Mouse (Mus musculus) thymus, adult 18-20 months (tissue): Measurements from ENCODE around the gene Tmem89.
A peak's percentile ranks its signal among the peaks of the same experiment; 100 is the strongest.

Experiments used
- DNase-seq, 2 experiments: peaks; one replicate each; pipeline ENCODE4 v3.0.0; 2022; ENCODE audit warnings: mixed read lengths in 2 of 2

The Tmem89 gene

DNA sequence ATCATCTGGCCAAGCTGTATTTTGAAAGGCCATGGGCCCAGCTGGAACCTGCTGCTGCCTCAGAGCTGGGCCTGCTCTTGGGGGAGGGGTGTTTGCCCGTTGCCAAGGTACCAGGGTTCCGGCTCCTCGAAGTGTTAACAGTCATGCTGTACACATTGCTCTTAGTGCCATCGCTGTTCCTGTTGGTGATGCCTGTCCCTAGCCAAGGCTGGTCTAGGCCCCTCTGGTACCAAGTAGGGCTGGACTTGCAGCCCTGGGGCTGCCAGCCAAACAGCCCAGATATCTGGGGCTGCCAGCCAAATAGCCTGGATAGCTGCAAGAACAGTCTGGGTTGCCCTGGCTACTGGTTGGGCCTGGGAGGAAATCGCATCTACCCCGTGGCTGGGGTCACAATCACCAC lies at the start of gene Tmem89:
Gene Tmem89, plus strand, starts transcription at position 129 of the 400 bp plus-strand sequence.
- no peak for DNase-seq

DNA sequence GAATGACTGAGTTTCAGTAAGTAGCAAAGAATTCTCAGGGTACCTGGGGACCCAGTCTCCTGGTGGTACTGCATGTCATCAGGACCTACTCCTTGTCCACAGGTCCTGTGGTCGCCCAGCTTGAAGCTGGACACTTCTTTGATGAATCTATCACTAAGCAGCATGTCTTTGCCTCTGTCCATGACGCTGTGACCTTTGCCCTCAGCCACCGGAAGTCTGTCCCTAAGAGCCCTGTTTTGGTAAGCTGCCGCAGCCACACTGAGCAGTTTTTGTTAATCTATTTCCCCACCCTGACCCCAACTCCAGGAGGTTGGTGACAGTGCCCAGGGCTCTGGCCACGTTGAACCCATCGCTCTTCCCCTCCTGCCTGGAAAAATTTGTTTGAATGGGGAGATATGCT lies 2.1 kb upstream of the Tmem89 start:
- no peak for DNase-seq

DNA sequence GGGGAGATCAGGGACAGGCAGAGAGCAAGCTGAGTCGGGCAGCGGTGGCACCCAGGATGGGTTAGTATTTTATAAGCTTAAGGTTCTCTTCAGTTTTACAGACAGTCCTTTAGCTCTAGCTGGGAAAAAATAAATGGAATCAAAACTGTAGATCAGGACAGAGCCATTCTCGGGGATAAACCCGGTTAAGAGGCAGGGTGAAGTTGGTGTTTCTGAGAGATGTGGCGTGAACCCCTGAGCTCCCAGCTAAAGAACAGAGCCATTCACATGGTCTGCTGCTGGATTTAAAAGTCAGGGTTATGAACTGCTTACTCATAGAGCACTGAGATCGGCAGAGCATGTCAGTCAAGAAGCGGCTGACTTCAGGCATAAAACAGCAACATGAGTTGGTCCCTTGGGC lies 1.3 kb upstream of the Tmem89 start:
- DNase-seq = no peak

DNA sequence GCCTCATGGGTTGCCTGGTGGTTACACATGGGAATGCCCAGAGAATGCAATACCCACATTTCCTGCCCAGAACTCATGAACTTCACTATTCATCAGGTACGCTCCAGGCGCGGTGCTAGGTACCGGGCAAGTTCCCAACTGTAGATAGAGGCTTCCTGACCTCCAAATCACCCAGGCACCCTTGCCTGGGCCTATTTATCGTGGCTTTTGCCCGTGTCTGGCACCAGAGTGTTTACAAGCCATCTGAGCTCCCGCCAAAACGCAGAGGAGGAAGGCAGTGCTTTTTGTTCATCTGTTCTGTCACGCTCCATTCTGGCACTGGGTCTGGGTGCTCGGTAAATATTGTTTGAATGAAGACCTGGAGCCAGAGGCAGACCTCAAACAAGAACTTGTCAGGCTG lies 798 bp upstream of the Tmem89 start:
- no peak for DNase-seq

DNA sequence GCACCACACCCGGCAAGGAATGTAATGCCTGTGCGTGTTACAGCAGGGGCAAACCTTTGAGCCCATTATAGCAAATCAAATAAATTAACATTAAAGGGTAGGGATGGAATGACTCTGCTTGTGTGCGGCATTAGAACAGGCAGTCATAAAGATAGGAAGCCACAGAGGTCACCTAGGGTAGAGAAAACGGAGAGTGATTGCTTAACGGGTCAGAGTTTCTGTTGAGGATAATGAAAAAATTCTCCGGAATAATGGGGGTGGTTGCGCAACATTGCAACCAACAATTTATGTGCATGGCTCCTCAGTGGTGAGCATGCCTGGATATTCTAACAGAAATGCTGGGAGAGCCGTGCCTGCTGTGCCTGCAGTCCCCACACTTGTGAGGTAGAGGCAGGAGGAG lies 11.5 kb downstream of the Tmem89 start:
- no peak for DNase-seq

DNA sequence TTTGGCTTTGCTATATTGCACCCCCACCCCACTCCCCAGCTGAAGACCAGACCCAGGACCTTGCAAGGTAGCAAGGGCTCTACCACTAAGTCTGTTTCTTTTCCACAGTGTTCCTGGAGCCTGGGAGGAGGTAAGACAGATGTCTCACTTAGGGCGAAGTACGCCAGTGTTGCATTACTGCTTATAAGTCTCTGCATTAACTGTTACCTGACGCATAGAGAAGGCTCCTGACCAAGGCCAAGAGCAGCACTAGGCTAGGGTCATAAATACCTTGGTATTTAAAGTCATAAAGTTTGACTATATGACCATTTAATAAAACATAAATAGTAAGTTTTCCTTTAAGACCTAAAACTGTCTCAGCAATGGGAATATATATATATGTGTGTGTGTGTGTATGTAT lies 14.0 kb downstream of the Tmem89 start:
- no peak for DNase-seq

DNA sequence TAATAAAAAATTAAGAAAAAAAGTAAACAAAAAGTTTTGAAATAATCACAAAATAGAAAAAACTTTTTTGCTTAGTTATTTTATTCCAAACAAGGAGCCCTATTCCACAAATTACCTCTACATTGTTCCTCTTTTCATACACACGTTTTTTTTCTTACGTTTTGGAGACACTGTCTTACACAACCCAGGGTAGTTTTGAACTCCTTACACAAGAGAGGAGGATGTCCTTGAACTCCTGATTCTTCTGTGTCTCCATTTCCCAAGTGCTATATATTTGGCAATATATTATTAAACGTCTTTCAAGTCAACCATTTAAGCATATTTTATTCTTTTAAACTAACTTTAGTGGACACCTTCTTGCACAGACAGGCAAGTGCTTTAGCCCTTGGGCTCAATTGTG lies 21.6 kb downstream of the Tmem89 start:
- DNase-seq = no peak

DNA sequence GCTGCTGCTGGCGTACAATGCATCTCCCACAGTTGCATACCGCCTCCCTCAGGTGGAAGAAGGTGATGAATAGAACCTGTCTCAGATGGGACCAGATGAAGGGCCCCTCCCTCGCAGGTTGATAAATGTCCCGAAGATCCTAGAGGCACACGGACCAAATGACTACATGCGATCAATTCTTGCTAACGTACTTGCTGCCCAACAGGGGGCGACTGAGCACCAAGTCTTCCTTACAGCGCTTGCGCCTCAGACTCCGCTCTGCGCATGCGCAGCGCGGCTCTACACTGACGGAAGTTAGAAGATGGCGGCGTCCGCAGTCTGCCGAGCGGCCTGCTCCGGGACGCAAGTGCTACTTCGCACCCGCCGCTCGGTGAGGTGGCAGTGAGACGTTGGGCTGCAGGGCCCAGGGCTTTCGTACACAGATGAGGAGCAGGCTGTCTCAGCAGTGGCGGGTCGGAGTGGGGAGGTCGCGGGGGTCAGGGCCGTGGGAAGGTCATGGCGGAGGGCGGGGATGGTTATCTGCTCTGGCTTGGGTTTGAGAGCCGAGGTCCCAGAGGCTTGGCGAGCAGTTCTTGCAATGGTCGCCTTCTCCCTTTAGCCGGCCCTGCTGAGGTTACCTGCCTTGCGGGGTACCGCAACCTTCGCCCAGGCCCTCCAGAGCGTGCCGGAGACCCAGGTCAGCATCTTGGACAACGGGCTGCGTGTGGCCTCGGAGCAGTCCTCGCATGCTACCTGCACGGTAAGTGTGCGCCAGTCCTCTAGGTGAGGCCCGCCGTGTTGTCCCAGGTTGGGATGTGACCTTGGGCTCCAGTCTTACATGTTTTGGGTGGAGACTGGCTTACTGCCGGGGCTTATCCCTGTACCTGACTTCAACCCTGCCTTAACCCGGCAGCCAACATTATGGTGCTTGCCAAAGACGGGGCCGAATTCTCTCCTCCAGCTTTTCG lies 22.3 kb downstream of the Tmem89 start, which contains the start of gene Uqcrc1:
Gene Uqcrc1, plus strand, starts transcription at position 216 of the 947 bp plus-strand sequence.
- DNase-seq = peak; percentile 88 to 89

DNA sequence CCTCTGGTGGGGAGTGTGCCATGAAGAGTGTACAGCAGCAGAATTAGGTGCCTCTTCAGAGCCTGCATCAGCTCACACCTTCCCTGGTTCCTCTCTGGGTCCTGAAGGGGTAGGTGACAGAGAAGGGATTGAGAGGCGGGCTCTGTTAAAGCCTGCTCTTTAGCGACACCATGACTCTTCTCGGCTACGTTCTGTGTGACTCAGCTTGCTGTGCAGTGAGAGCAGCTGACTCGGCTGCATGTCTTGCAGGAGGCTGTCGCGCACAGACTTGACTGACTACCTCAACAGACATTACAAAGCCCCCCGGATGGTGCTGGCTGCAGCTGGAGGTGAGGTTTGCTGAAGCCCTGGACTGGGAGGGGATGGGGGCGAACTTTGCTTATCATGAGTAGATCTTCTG lies 30.7 kb downstream of the Tmem89 start:
- no peak for DNase-seq

GRCm38 (mm10) chr9:108945608-108946007 lies 31.2 kb downstream of the Tmem89 start:
- no peak for DNase-seq

GRCm38 (mm10) chr9:108949231-108949966 lies 35.0 kb downstream of the Tmem89 start:
- no peak for DNase-seq

- no peak for DNase-seq
Measured at GRCm38 (mm10) chr9:108949967-108950728, 35.7 kb downstream of the Tmem89 start.

GRCm38 (mm10) chr9:108953081-108953636 lies 38.7 kb downstream of the Tmem89 start, which contains the start of gene Col7a1:
Gene Col7a1 (plus strand): TSS chr9:108953586.
- no peak for DNase-seq

DNA sequence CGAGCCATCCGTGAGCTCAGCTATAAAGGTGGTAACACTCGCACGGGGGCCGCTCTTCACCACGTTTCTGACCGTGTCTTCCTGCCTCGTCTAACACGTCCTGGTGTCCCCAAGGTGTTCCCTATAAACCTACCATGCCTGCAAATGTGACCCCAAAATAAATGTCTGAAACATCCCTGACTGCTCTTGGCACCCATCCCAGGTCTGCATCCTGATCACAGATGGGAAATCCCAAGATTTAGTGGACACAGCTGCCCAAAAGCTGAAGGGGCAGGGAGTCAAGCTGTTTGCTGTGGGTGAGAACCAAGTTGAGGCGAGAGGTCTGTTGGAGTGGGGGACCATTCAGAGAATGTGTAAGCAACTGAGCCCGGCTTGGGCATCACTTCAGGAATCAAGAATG lies 40.8 kb downstream of the Tmem89 start:
- no peak for DNase-seq

DNA sequence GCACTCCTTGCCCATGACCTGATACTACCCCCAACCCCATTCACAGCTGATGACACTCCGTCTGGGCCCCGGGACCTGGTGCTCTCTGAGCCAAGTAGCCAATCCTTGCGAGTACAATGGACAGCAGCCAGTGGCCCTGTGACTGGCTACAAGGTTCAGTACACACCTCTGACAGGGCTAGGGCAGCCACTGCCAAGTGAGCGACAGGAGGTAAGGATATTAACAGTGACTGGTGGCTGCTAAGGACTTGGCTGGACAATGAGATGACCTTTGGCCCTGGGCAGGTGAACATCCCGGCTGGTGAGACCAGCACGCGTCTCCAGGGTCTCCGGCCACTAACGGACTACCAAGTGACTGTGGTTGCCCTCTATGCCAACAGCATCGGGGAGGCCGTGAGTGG lies 41.4 kb downstream of the Tmem89 start:
- no peak for DNase-seq

DNA sequence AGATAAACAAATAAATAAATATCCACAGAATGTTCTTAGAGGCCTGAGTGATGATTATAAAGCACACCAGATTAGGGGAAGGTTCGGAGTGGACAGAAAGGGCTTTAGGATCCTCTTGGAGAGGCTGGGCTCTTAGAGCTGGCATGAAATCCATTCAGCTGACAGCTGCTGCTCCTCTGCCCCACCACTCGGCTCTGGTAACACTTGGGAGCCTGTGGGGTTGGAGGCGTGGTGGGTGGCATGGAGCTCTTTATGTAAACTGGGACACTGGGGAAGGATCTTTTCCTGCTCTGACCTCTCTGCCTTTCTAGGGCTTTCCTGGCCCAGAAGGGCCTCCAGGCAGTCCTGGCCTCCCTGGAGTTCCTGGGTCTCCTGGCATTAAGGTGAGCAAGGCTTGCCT lies 49.2 kb downstream of the Tmem89 start:
- no peak for DNase-seq

DNA sequence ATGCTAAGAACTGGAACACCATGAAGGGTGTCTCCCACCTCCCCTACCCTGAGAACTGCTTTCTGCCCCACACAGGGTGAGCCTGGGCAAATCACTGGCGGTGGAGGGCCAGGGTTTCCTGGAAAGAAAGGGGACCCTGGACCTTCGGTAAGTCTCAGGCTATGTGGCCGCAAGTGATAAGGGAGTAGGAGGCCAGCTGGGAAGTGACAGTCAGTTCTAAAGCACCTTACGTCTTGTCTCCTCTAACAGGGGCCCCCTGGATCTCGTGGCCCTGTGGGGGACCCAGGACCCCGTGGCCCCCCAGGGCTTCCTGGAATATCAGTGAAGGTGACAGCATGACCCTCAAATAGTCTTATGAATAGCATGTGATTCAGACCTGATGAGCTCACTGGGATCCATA lies 49.9 kb downstream of the Tmem89 start:
- DNase-seq = no peak
